Mouse (Mus musculus) heart, postnatal 36 days (tissue): ENCODE data around the gene Chd4. TPM values are rescaled to one million over a fixed set of nuclear protein-coding genes. Genes with fewer than 3 reads are reported as not detected.

Source experiments
- DNase-seq, 2 experiments: peaks; one replicate each; pipeline ENCODE4 v3.0.0; 2021 to 2022
- intact Hi-C: fragments of 180-260 bp; cut with DNase I; formaldehyde crosslinking; loops from one replicate; pipeline ENCODE4 v1.15.1; 2025
- microRNA-seq, 2 experiments: library from miRNA; unstranded; fragments of <30 nt; microRNA quantifications; one replicate each; pipeline ENCODE4 v1.2.0; 2021; ENCODE audit warnings: borderline number of aligned reads in 2 of 2
- total RNA-seq, 2 experiments: library from RNA; stranded (reverse); gene quantifications; 2 replicates each; pipeline ENCODE4 v1.2.3; 2021

The Chd4 gene
- total RNA-seq, 2 experiments from 2014 or later: 118 to 127 TPM

GRCm38 (mm10) chr6:125172474-125172873, 76.7 kb downstream of the Chd4 start:
- no peak for DNase-seq
- intact Hi-C loops: no loop called here

- DNase-seq: no peak
- intact Hi-C loops: no loop called here
Observed at GRCm38 (mm10) chr6:125173256-125173655, 77.5 kb downstream of the Chd4 start.

GRCm38 (mm10) chr6:125175469-125175868, 79.7 kb downstream of the Chd4 start:
- no peak for DNase-seq
- intact Hi-C loops: no loop called here

GRCm38 (mm10) chr6:125179601-125180000, 83.8 kb downstream of the Chd4 start:
- intact Hi-C loops: no loop called here
- no peak for DNase-seq

Small RNAs within 50 kb of the gene (microRNA-seq; reads per million reads assigned to microRNA genes)
- gene Mir7045: 0 to 0.67 reads per million in 2 experiments

Other genes with a start within 250 kb of the Chd4 start
- 10 to 100 TPM; 10.7 to 11.6 TPM for gene P3h3, start 238.2 kb upstream of the Chd4 start, total RNA-seq
- gene Gpr162, start 232.0 kb upstream of the Chd4 start, total RNA-seq: under 1 TPM; 0.72 to 0.98 TPM
- under 1 TPM; 0.72 to 0.76 TPM for gene Cd4, start 207.8 kb upstream of the Chd4 start, total RNA-seq
- gene Lag3, start 184.3 kb upstream of the Chd4 start, total RNA-seq: under 1 TPM; 0.19 to 0.43 TPM
- gene Ptms, start 175.9 kb upstream of the Chd4 start, total RNA-seq: 100 to 1,000 TPM; 192 to 194 TPM
- gene Mlf2, start 164.6 kb upstream of the Chd4 start, total RNA-seq: 100 to 1,000 TPM; 195 to 197 TPM
- gene Cops7a, start 130.4 kb upstream of the Chd4 start, total RNA-seq: 10 to 100 TPM; 93.6 to 98.8 TPM
- 1 to 10 TPM in 1 of 2 experiments, under 1 TPM in 1; 0.81 to 1.0 TPM for gene Pianp, start 99.3 kb upstream of the Chd4 start, total RNA-seq
- 10 to 100 TPM; 19.6 to 21.6 TPM for gene Zfp384, start 86.8 kb upstream of the Chd4 start, total RNA-seq
- 10 to 100 TPM; 30.5 to 34.4 TPM for gene Ing4, start 56.2 kb upstream of the Chd4 start, total RNA-seq
- 1 to 10 TPM; 1.7 to 2.1 TPM for gene Acrbp, start 46.3 kb upstream of the Chd4 start, total RNA-seq
- under 1 TPM in 1 of 2 experiments, not detected in 1; 0.24 TPM for gene Lpar5, start 28.1 kb upstream of the Chd4 start, total RNA-seq
- gene Nop2, start 35.9 kb downstream of the Chd4 start, total RNA-seq: 10 to 100 TPM; 20.3 to 21.0 TPM
- gene Iffo1, start 49.3 kb downstream of the Chd4 start, total RNA-seq: 1 to 10 TPM; 6.6 to 9.4 TPM
- 1,000 to 10,000 TPM; 4,473 to 4,723 TPM for gene Gapdh, start 70.5 kb downstream of the Chd4 start, total RNA-seq
- gene Ncapd2, start 95.7 kb downstream of the Chd4 start, total RNA-seq: 10 to 100 TPM; 20.8 to 25.3 TPM
- gene Mrpl51, start 95.8 kb downstream of the Chd4 start, total RNA-seq: 100 to 1,000 TPM; 308 to 334 TPM
- gene Vamp1, start 119.6 kb downstream of the Chd4 start, total RNA-seq: 1 to 10 TPM; 5.0 to 6.5 TPM
- gene Tapbpl, start 135.9 kb downstream of the Chd4 start, total RNA-seq: 1 to 10 TPM; 4.4 to 5.1 TPM
- under 1 TPM in 1 of 2 experiments, not detected in 1; 0.49 TPM for gene Cd27, start 141.0 kb downstream of the Chd4 start, total RNA-seq
- gene Tuba3a, start 190.1 kb downstream of the Chd4 start, total RNA-seq: not detected
- gene Ltbr, start 217.9 kb downstream of the Chd4 start, total RNA-seq: 10 to 100 TPM; 28.8 to 31.3 TPM
- gene Scnn1a, start 224.7 kb downstream of the Chd4 start, total RNA-seq: 1 to 10 TPM in 1 of 2 experiments, under 1 TPM in 1; 0.46 to 1.1 TPM